Mouse (Mus musculus): ENCODE measurements around the gene Angptl3.
A peak's percentile ranks its signal among the peaks of the same experiment; 100 is the strongest.

Angptl3 gene

DNA sequence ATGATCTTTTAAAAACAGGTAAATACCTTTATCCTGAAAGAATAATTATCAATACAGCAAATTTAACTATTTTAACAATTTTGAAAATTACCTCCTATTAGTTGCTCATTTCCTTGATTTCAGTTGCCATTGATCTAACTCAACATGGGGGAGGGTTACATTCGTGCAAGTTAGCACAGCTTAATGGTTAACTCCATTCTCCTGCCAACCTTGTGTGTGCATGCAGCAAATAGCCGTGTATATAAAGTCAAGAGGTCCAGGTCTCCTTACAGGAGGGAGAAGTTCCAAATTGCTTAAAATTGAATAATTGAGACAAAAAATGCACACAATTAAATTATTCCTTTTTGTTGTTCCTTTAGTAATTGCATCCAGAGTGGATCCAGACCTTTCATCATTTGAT is at the start of gene Angptl3:
Gene Angptl3, plus strand, starts transcription at position 269 of the 400 bp plus-strand sequence.
- DNase-seq (ENCODE audit: extremely low read depth, insufficient read length, low spot score), result no peak

DNA sequence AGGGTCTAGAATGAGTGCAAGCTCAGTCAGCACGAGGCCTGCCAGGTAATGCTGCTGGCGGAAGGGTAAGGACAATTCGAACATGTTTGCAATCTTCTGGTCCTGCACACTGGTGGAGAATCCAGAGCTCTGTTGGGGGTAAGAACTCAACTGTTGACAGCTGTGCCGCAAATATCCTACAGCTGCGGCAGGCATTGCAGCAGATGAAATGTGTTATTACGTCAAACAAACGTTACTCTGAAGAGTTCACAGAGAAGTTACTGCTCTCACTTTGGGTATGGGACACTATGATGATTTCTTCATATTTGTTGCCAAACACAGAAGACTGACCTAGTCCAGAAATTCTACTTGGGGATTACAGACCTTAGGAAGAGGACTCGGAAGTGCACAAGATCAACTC is 46.1 kb upstream of the Angptl3 start:
- DNase-seq (ENCODE audit: extremely low read depth, insufficient read length, low spot score), result no peak

DNA sequence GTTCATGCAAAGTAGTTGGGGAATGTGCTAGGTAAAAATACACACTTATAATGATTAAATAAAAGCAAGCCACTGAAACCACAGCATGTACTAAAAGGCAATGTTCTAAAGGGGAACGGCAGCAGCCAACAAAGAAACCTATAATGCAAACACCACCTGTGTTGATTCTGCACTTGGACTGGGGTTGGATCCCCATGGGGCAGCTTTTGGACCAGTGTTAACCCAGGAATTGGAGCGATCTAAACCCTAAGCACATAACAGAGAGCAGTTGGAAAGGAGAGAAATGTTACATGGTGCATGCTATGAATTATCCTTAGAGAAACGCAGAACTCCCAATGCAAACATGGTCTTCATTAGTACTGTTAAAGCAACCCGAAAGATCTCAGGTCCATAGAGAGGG is 37.3 kb upstream of the Angptl3 start:
- DNase-seq (ENCODE audit: extremely low read depth, insufficient read length, low spot score), result no peak

DNA sequence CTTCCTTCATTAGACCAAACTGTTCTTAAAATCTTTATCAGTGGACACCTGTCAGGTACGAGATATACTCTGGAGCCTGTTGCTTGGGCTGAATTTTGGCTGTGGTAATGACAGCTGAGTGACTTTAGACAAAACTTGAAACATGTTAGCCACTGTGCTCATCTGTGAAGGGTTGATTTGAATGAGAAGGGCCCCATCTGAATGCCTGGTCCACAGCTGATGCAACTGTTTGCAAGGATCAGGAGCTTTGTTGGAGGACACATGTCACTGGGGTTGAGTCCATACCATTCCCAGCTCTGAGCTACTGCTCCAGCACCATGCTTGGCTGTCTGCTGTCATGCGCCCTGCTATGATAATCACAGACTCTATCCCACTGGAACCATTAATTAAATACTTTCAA is 25.2 kb upstream of the Angptl3 start:
- DNase-seq (ENCODE audit: extremely low read depth, insufficient read length, low spot score), result no peak

DNA sequence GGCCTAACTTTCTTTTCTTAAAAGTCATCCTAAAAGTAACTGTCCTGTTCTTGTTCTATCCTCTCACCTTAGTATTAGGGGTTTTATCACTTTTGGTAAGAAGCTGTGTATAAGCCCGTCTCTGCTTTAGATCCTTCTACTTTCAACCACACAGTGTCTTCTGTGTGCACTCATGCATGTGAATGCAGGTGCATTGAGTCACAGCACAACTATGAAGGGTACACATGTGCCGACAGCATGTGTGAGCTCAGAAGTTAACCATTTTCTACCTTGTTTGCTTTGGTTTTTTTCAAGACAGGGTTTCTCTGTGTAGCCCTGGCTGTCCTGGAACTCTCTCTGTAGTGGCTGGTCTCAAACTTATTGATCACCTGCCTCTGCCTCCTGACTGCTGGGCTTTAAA is 24.4 kb upstream of the Angptl3 start:
- no peak for DNase-seq (ENCODE audit: extremely low read depth, insufficient read length, low spot score)

- DNase-seq (ENCODE audit: extremely low read depth, insufficient read length, low spot score), result no peak
Measured at GRCm38 (mm10) chr4:99011039-99011438, 19.7 kb upstream of the Angptl3 start.

DNA sequence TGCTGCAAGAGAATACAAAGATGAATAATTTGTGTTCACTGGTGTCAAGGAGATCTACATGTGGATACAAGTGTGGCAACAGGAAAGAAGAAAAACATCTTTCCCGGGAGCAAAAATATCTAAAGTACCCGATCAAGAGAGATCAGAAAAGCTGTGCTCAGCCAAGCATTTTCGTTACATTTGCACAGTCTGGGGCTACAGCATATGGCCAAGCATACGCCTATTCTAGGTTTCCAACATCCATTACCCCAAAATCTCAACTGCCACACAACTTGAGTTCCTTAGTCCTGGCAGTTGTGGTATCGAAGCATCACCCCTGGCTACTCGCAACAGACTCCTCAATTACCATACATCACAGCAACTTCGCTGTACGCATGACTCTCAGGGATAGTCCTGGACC is 8.5 kb upstream of the Angptl3 start:
- no peak for DNase-seq (ENCODE audit: extremely low read depth, insufficient read length, low spot score)

DNA sequence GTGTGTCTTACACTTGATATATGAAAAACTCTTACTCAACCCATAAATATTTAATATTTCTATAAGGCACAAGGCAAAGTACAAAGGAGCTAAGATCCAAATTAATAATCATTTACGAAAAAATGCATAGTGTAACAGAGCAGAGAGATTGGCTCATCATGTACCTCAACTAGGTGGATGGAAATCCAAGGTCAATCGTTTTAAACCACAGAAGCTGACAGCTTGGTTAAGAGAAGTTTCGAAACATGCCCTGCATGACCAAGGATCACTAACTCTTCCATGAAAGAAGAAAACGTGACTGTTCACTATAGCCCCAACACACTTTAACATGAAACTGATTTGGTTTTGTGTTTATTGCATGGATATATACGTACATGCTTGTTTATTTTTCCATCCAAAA is 2.4 kb upstream of the Angptl3 start:
- no peak for DNase-seq (ENCODE audit: extremely low read depth, insufficient read length, low spot score)

DNA sequence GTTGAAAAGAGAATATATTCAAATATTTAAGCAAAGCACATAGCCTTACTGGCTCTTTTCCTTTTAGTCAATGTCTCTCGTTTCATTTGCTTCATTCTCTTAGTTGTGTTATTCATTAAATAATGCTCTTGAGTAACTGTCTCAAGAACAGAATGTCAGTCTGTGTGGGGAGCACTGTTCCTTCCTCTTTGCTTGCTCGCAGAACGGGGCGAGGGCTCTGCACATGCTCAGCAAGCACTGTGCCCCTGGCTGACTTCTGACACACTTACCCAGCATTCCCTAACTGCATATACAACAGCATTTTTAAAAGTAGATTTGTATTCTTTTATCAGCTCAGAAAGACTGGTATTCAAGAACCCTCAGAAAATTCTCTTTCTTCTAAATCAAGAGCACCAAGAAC is 2.2 kb downstream of the Angptl3 start:
- no peak for DNase-seq (ENCODE audit: extremely low read depth, insufficient read length, low spot score)

DNA sequence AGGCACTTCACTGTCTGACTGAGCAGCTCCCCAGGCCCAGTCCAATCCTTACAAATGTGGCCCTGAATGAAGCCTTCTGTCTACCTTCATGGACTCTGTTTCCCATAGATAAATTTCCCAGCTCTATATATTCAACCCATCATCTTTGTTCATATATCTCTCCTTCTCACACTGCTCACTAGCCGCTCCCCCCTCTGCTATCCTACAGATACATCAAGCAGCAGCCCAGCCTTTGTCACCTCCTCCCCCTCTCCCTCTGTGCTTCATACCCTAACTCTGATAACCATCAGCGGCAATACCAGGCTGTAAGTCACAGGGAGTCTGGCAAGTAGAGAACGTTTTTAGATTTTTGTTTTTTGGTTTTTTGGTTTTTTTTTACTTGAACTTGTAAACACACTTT is 14.1 kb downstream of the Angptl3 start:
- no peak for DNase-seq (ENCODE audit: extremely low read depth, insufficient read length, low spot score)

DNA sequence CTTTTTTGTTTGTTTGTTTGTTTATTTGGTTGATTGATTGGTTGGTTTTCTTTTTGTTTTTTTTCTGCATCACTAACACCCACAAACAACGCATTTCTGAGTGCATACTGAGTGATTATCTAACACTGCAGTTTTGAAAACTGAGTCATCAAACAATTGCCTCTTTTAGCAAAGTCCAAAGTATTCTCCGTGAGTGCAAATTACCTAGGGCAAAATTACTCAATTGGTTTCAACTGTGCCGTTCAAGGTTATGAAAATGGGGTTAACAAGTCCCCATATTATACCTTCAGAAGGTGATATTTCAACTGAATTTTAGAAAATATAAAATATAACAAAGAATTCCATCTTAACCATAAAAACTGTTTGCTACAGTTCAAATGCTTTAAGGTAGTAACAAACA is 15.7 kb downstream of the Angptl3 start:
- no peak for DNase-seq (ENCODE audit: extremely low read depth, insufficient read length, low spot score)

- DNase-seq (ENCODE audit: extremely low read depth, insufficient read length, low spot score), result no peak
Measured at GRCm38 (mm10) chr4:99048581-99048980, 17.8 kb downstream of the Angptl3 start.

GRCm38 (mm10) chr4:99064524-99064923 is 33.8 kb downstream of the Angptl3 start:
- DNase-seq (ENCODE audit: extremely low read depth, insufficient read length, low spot score), result no peak

DNA sequence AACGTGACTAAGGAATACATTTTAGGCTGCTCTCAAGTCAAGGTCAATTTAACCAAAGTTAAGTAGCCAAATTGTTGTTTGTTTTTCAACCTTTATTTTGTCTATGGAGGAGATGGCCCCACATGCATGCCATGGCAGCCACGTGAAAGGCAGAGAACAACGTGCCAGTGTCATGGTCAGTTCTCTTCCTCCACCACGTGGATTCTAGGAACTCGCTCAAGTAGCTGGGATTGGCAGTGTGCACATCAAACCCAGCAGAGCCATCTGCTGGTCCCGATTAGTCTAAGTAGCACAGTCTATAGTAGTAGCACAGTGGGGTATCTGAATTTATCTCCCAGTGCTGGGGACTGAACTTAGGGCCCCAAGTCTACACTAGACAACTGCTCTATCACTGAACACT is 38.1 kb downstream of the Angptl3 start:
- DNase-seq (ENCODE audit: extremely low read depth, insufficient read length, low spot score), result no peak

GRCm38 (mm10) chr4:99078005-99078404 is 47.3 kb downstream of the Angptl3 start:
- DNase-seq (ENCODE audit: extremely low read depth, insufficient read length, low spot score), result no peak

GRCm38 (mm10) chr4:99081169-99081568 is 50.4 kb downstream of the Angptl3 start:
- no peak for DNase-seq (ENCODE audit: extremely low read depth, insufficient read length, low spot score)

GRCm38 (mm10) chr4:99083862-99084261 is 53.1 kb downstream of the Angptl3 start:
- DNase-seq (ENCODE audit: extremely low read depth, insufficient read length, low spot score), result no peak

GRCm38 (mm10) chr4:99087760-99088485 is 57.2 kb downstream of the Angptl3 start:
- DNase-seq (ENCODE audit: extremely low read depth, insufficient read length, low spot score), result no peak

DNA sequence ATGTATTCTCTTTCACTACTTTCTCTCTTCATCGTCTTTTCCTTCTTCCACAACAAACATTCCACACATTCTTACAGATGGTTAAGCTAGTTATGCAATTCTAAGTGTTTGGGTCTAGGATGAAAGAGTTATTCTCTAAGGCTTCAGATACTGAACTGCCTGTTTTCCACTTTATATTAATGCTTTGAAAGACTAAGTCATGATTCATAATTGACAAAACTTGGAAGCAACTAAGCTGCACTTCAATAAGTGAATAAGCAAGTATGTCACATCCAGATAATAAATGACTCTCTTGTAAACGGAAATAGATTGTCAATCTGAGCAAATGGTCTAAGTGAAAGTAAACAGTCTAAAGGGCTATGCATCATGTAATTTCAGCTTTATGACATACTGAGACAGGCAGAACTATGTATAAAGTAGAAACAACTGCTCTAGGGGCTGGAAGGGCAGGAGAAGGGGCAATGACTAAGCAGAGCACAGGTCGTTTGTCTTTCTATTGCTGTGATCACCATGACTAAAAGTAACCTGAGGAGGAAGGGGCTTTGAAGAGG is 60.5 kb downstream of the Angptl3 start:
- peak; percentile 46 for DNase-seq (ENCODE audit: extremely low read depth, insufficient read length, low spot score)

DNA sequence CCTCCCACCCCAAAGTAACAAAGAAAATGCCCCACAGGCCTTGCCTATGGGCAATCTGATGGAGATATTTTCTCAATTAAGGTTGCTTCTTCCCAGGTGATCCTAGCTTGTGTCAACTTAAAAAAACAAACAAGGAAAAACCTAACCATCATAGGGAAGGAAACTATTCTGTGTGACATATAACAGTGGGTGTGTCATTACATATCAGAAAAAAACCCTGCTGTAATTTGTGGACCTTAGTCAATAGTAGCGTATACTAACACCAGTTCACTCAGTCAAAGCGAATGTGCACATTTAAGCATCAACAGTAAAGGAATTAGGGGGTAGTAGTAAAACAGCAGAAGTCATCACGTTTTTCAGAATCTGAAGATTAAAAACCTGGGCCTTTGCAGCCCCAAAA is 61.0 kb downstream of the Angptl3 start:
- DNase-seq (ENCODE audit: extremely low read depth, insufficient read length, low spot score), result no peak

Data from 3134 (cell line).